Mouse (Mus musculus) forebrain, embryonic 14.5 days (tissue): ENCODE data around the gene Cdc26. TPM values are rescaled to one million over a fixed set of nuclear protein-coding genes. Genes with fewer than 3 reads are reported as not detected.

Experiments used
- ATAC-seq: fragments of 200-750 bp; cut with Nextera tagmentation; 2 replicates; pipeline ENCODE4 v1.8.0; 2017; ENCODE audit warnings: mild to moderate bottlenecking, moderate library complexity
- DNase-seq: peaks from one replicate; pipeline ENCODE4 v3.0.0-alpha.2; 2015; ENCODE audit warnings: low spot score
- H3K27ac ChIP-seq: fragments of 300-500 bp; sonication (generic); 2 replicates; pipeline ENCODE4 v1.5.1; 2014; ENCODE audit warnings: low read depth, mild to moderate bottlenecking, control low read depth, low read length, moderate library complexity
- H3K27me3 ChIP-seq: fragments of 300-500 bp; sonication (generic); replicated peaks from 2 replicates; pipeline ENCODE4 v1.6.1; 2014; ENCODE audit warnings: low read length, control low read depth, mixed read lengths; ENCODE audit not compliant: control insufficient read depth, insufficient read depth
- H3K36me3 ChIP-seq: fragments of 300-500 bp; sonication (generic); 2 replicates; pipeline ENCODE4 v1.6.1; 2014; ENCODE audit warnings: low read length, control low read depth; ENCODE audit not compliant: control insufficient read depth, insufficient read depth
- H3K4me1 ChIP-seq: fragments of 300-500 bp; sonication (generic); 2 replicates; pipeline ENCODE4 v1.6.1; 2014; ENCODE audit warnings: antibody characterized with exemption, low read length, control low read depth; ENCODE audit not compliant: control insufficient read depth, insufficient read depth
- H3K4me2 ChIP-seq: fragments of 300-500 bp; sonication (generic); 2 replicates; pipeline ENCODE4 v1.6.1; 2014; ENCODE audit warnings: mild to moderate bottlenecking, control low read depth, low read length
- H3K4me3 ChIP-seq: fragments of 300-500 bp; sonication (generic); 2 replicates; pipeline ENCODE4 v1.5.1; 2014; ENCODE audit warnings: low read depth, low read length, control low read depth
- H3K9ac ChIP-seq: fragments of 300-500 bp; sonication (generic); 2 replicates; pipeline ENCODE4 v1.6.1; 2014; ENCODE audit warnings: mild to moderate bottlenecking, low read length, control low read depth, moderate library complexity
- H3K9me3 ChIP-seq: fragments of 300-500 bp; sonication (generic); replicated peaks from 2 replicates; pipeline ENCODE4 v1.6.1; 2016; ENCODE audit warnings: low read length, control low read depth, mixed read lengths; ENCODE audit not compliant: control insufficient read depth
- WGBS: fragments of 180-500 bp; shearing (Covaris S2); extraction: QIAGEN DNeasy Blood & Tissue Kit; methylation state at CpG from one replicate; pipeline ENCODE4 v1.1.7; 2014; 5-methylcytosine and 5-hydroxymethylcytosine counted together
- polyA plus RNA-seq: library from polyadenylated mRNA; unstranded; fragments of >200 nt; fragmentation: Nextera tagmentation; extraction: Ambion mirVana; gene quantifications from 2 replicates; pipeline ENCODE4 v1.2.1, GENCODE M21; 2014

The Cdc26 gene
- polyA plus RNA-seq, 1 experiment from 2014 or later, result 140 TPM

DNA sequence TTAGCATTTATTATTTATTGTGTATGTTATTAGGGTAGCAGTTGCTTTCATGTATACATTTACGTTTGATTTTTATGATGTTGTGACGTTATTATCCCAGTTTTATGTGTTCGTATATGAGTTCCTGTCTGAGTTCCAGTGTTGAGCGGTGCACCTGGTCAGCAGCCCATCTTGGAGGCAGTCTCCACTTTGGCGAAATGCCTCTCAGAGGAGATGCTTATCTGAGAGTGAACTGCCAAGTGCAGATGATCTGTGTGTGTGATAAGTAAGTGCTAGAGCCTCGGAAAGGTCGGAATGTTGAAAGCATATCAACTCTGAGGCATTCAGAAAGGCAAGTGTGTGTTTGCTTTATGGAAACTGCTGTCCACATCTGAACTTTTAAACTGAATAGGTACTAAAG lies 34.8 kb downstream of the Cdc26 start:
- H3K36me3 ChIP-seq, result no peaks in the 10 kb centered on the region
- no peak overlapping the region for H3K4me2 ChIP-seq
- ATAC-seq (no peak), DNase-seq (no peak)
- 0 out of 2 replicates have a peak, but pooled peaks cover 2% of the 10 kb centered on the region for H3K4me1 ChIP-seq
- WGBS, result 92% methylated on average over 7 of the region's 7 CpGs
- no peak overlapping the region for H3K9ac ChIP-seq
- no peak overlapping the region for H3K4me3 ChIP-seq
- H3K27me3 ChIP-seq, result no peaks in the 10 kb centered on the region
- no peaks in the 10 kb centered on the region for H3K9me3 ChIP-seq
- no peak overlapping the region for H3K27ac ChIP-seq

DNA sequence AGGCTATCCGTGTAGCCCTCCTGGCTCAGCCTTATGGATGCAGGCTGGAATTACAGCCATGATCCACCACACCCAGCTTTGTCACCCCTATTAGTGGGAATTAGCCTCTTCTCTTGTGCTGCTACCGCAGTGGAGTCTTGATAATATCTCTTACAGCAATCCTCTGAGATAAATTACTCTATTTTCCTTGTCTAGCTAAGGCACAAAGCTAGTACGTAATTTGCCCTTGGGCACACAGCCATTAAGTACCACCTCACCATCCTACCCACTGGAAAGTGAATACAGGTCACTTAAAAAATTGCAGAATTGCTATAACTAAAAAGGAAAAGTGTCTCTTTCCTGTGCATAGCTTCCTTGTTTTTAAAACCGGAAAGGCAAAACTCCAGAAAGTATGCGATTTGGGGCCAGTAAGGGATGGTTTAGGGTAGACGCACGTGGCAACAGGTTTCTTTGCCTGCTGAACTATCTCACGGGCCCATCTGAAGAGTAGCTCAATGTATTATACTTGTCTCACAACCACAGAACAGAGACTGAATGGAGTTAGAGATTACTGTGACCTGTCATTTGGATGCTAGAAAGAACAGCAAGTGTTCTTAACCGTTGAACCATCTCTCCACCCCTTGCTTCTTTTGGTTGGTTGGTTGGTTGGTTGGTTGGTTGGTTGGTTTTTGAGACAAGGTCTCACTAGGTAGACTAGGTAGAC lies 35.5 kb downstream of the Cdc26 start:
- Histone ChIP-seq H3K9me3 (no peaks in the 10 kb centered on the region), H3K27me3 (no peaks in the 10 kb centered on the region), H3K9ac (no peak overlapping the region), H3K27ac (no peak overlapping the region), H3K36me3 (no peaks in the 10 kb centered on the region), H3K4me2 (no peak overlapping the region), H3K4me3 (no peak overlapping the region), H3K4me1 (no peaks in the 10 kb centered on the region)
- ATAC-seq, result no peak
- DNase-seq, result no peak
- 87% methylated on average over 9 of the region's 9 CpGs for WGBS

- H3K9ac ChIP-seq, result no peak overlapping the region
- no peaks in the 10 kb centered on the region for H3K9me3 ChIP-seq
- H3K27me3 ChIP-seq, result no peaks in the 10 kb centered on the region
- H3K36me3 ChIP-seq, result no peaks in the 10 kb centered on the region
- no peak overlapping the region for H3K27ac ChIP-seq
- H3K4me2 ChIP-seq, result no peak overlapping the region
- no peak overlapping the region for H3K4me3 ChIP-seq
- WGBS, result 8% methylated on average over 1 of the region's 1 CpGs
- no peak for ATAC-seq
- no peak for DNase-seq
- H3K4me1 ChIP-seq, result no peaks in the 10 kb centered on the region
Measured at GRCm38 (mm10) chr4:62372410-62372809, 36.0 kb downstream of the Cdc26 start.

DNA sequence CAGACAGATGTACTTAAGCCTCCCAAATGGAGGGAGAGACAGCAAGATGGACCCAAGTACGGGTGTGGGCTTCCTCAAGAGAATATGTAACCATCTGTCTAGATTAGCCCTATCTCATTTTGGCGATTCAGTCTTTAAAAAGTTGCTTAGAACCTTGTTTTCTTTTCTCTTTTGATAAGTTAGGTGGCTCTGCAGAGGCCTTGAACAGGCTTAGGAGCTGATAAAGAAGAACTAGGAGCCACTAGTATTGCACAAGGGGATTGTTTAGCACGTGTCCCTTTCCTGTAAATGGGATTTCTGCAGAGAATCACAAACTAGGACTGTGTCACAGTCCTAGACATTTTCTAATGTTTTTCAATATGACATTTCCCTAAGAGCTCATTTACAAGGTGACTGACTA lies 39.4 kb downstream of the Cdc26 start:
- H3K36me3 ChIP-seq, result no peaks in the 10 kb centered on the region
- H3K27me3 ChIP-seq, result no peaks in the 10 kb centered on the region
- no peaks in the 10 kb centered on the region for H3K4me1 ChIP-seq
- DNase-seq (no peak), ATAC-seq (no peak)
- no peak overlapping the region for H3K9ac ChIP-seq
- no peak overlapping the region for H3K27ac ChIP-seq
- H3K4me3 ChIP-seq, result no peak overlapping the region
- no peaks in the 10 kb centered on the region for H3K9me3 ChIP-seq
- WGBS, result 86% methylated on average over 3 of the region's 3 CpGs
- no peak overlapping the region for H3K4me2 ChIP-seq

- Histone ChIP-seq H3K4me1 (no peaks in the 10 kb centered on the region), H3K27ac (no peak overlapping the region), H3K9ac (no peak overlapping the region), H3K27me3 (no peaks in the 10 kb centered on the region), H3K4me3 (no peak overlapping the region), H3K9me3 (no peaks in the 10 kb centered on the region), H3K4me2 (no peak overlapping the region), H3K36me3 (no peaks in the 10 kb centered on the region)
- WGBS, result 91% methylated on average over 6 of the region's 6 CpGs
- DNase-seq, result no peak
- ATAC-seq, result no peak
Measured at GRCm38 (mm10) chr4:62367586-62367985, 40.9 kb downstream of the Cdc26 start.

DNA sequence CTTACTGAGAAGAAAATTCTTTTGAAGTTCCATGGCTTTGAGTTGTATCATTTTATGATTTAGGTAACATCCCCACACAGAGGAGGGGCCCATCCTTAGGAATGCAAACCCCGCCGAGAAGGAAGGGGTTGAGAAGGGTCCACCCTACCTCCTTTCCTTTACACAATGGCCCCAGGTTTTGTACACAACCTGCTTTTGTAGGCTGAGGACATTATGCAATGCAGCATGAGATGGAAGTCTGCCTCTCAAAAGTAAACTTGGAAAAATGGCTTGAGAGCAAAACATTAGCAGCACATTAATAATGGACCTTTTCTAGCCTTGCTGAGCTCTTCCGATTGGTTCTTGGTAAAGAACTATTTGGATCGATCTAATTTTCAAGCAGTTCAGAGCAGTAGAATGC lies 42.2 kb downstream of the Cdc26 start:
- no peak for ATAC-seq
- DNase-seq, result no peak
- Histone ChIP-seq H3K27me3 (no peaks in the 10 kb centered on the region), H3K27ac (no peak overlapping the region), H3K4me1 (peaks cover 4% of the 10 kb centered on the region; the same call in 1 of the 2 replicates), H3K9ac (no peak overlapping the region), H3K36me3 (no peaks in the 10 kb centered on the region), H3K4me3 (no peak overlapping the region), H3K9me3 (no peaks in the 10 kb centered on the region), H3K4me2 (no peak overlapping the region)
- 82% methylated on average over 4 of the region's 4 CpGs for WGBS

DNA sequence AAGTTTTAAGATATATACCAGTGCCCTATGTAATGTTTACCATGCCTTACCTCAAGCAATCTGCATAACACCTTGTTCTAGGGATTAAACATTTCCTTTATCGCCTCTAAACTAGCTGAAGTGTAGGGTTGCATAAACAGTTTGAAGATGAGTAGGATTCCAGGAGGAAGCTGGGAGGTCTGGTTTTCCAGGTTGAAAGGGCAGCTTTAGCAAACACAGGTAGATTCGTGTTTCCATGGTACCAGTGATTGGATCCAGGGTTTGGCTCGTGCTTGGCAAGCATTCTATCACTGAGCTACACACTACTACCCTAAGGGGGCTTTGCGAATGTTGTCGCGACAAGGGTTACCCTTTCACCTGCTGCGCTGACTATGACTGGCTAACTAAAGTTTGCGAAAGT lies 44.1 kb downstream of the Cdc26 start:
- Histone ChIP-seq H3K27me3 (no peaks in the 10 kb centered on the region), H3K27ac (no peak overlapping the region), H3K4me2 (no peak overlapping the region), H3K9ac (no peak overlapping the region), H3K9me3 (no peaks in the 10 kb centered on the region), H3K4me1 (peaks cover 8% of the 10 kb centered on the region), H3K36me3 (no peaks in the 10 kb centered on the region), H3K4me3 (no peak overlapping the region)
- DNase-seq, result no peak
- ATAC-seq, result no peak
- 97% methylated on average over 8 of the region's 8 CpGs for WGBS

GRCm38 (mm10) chr4:62362437-62362836 lies 46.0 kb downstream of the Cdc26 start:
- WGBS, result 84% methylated on average over 2 of the region's 2 CpGs
- DNase-seq (no peak), ATAC-seq (no peak)
- H3K4me1 ChIP-seq, result peaks cover 11% of the 10 kb centered on the region
- H3K4me3 ChIP-seq, result no peak overlapping the region
- no peaks in the 10 kb centered on the region for H3K9me3 ChIP-seq
- H3K27ac ChIP-seq, result no peak overlapping the region
- no peaks in the 10 kb centered on the region for H3K27me3 ChIP-seq
- H3K36me3 ChIP-seq, result no peaks in the 10 kb centered on the region
- no peak overlapping the region for H3K9ac ChIP-seq
- H3K4me2 ChIP-seq, result no peak overlapping the region

- Histone ChIP-seq H3K9me3 (no peaks in the 10 kb centered on the region), H3K27me3 (no peaks in the 10 kb centered on the region), H3K9ac (peak overlapping the region; percentile 69; the same call in 1 of the 2 replicates), H3K36me3 (no peaks in the 10 kb centered on the region), H3K4me3 (peak overlapping the region; percentile 73; the same call in 1 of the 2 replicates), H3K27ac (no peak overlapping the region), H3K4me1 (peaks cover 11% of the 10 kb centered on the region), H3K4me2 (peak overlapping the region; percentile 67)
- ATAC-seq, result no peak
- WGBS, result 90% methylated on average over 1 of the region's 1 CpGs
- DNase-seq, result no peak
Measured at GRCm38 (mm10) chr4:62361997-62362396, 46.4 kb downstream of the Cdc26 start.
